Mouse (Mus musculus) liver, postnatal 0 days (tissue): ENCODE results near the gene Gm973.

Source experiments
- CTCF ChIP-seq: sonication (generic); IDR thresholded peaks from 2 replicates; pipeline ENCODE4 v1.5.1; 2016; ENCODE audit warnings: antibody characterized with exemption, low read depth
- EP300 ChIP-seq: IDR thresholded peaks from 2 replicates; pipeline ENCODE4 v1.6.1; 2016; ENCODE audit warnings: antibody characterized with exemption, low read depth, mild to moderate bottlenecking

- TF ChIP-seq CTCF: no peak
- TF ChIP-seq EP300: peak; percentile 90
Observed at GRCm38 (mm10) chr1:59497741-59498613, 18.1 kb upstream of the Gm973 start.
